ENCODE assay signal across 34 mouse cellular contexts in the genomic region with DNA sequence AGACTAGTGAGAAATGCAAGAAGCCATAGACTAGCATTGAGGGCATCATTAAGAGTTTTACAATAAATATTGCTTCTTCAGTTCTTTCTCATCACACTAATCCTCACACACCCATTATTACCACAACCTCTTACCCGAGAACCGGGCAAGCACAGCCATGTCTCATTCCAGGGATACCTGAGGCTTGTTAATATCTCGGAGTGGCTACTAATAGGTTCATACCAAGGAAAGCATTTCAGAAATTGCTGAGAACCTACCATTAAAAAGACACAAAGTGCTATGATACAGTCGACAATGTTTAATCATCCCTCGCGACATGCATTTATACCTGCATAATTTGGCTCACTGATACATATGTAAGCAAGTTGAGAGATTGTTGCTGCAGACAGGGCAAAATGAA. TPM values are rescaled to one million over a fixed set of nuclear protein-coding genes. Genes with fewer than 3 reads are reported as not detected.
"Had no signal": no experiment of that assay in that cellular context is flagged by ENCODE, and none has a peak within 500 bp of the region (broad histone marks: within the 10 kb centered on the region; RNA-seq: fewer than 3 reads in every experiment).

No protein-coding gene starts in this region.

- DNase-seq: heart, postnatal 10 days; heart, postnatal 36 days; heart, postnatal 4 days; kidney, adult 11 months; kidney, adult 18-20 months; kidney, adult 2 months; kidney, adult 8-10 months; kidney, adult 9 months; kidney, postnatal 10 days; kidney, postnatal 14 days; kidney, postnatal 25 days; kidney, postnatal 36 days; layer of hippocampus, adult 9-11 months; layer of hippocampus, postnatal 36 days had no signal

- H3K27ac ChIP-seq: heart, embryonic 10.5 days; heart, embryonic 13.5 days; heart, embryonic 15.5 days; hindbrain, embryonic 10.5 days; hindbrain, embryonic 12.5 days; hindbrain, embryonic 13.5 days; hindbrain, embryonic 14.5 days; hindbrain, embryonic 15.5 days; hindbrain, postnatal 0 days; intestine, embryonic 15.5 days; kidney, embryonic 15.5 days; kidney, postnatal 0 days; layer of hippocampus, adult 2 months had no signal

- H3K36me3 ChIP-seq: heart, embryonic 10.5 days; heart, embryonic 12.5 days; heart, embryonic 13.5 days; heart, embryonic 15.5 days; hindbrain, embryonic 10.5 days; hindbrain, embryonic 12.5 days; hindbrain, embryonic 13.5 days; hindbrain, embryonic 15.5 days; intestine, embryonic 15.5 days; kidney, embryonic 15.5 days had no signal

- ATAC-seq: hindbrain, embryonic 16.5 days; hindbrain, postnatal 0 days; inflammation-experienced regulatory T-cells, adult 6 months; intestine, embryonic 15.5 days; intestine, embryonic 16.5 days; intestine, postnatal 0 days had no signal

- H3K9me3 ChIP-seq: heart, embryonic 10.5 days; heart, embryonic 12.5 days; heart, embryonic 13.5 days; heart, embryonic 15.5 days; hindbrain, embryonic 10.5 days; hindbrain, embryonic 12.5 days; hindbrain, embryonic 13.5 days; hindbrain, embryonic 15.5 days; intestine, embryonic 15.5 days; kidney, embryonic 15.5 days had no signal

- H3K9ac ChIP-seq: heart, embryonic 12.5 days; heart, embryonic 13.5 days; heart, embryonic 15.5 days; hindbrain, embryonic 12.5 days; hindbrain, embryonic 13.5 days; hindbrain, embryonic 14.5 days; hindbrain, embryonic 15.5 days; intestine, embryonic 15.5 days; kidney, embryonic 15.5 days had no signal

- H3K4me3 ChIP-seq: heart, embryonic 10.5 days; heart, embryonic 12.5 days; heart, embryonic 13.5 days; heart, embryonic 15.5 days; hindbrain, embryonic 10.5 days; hindbrain, embryonic 12.5 days; hindbrain, embryonic 13.5 days; hindbrain, embryonic 15.5 days; intestine, embryonic 15.5 days; kidney, embryonic 15.5 days; layer of hippocampus, adult 2 months had no signal

- H3K4me2 ChIP-seq: heart, embryonic 11.5 days; heart, embryonic 12.5 days; heart, embryonic 13.5 days; heart, embryonic 15.5 days; hindbrain, embryonic 12.5 days; hindbrain, embryonic 13.5 days; hindbrain, embryonic 14.5 days; hindbrain, embryonic 15.5 days; intestine, embryonic 15.5 days; kidney, embryonic 15.5 days had no signal

- H3K27me3 ChIP-seq: heart, embryonic 12.5 days; heart, embryonic 13.5 days; heart, embryonic 15.5 days; hindbrain, embryonic 12.5 days; hindbrain, embryonic 13.5 days; hindbrain, embryonic 15.5 days; intestine, embryonic 15.5 days; kidney, embryonic 15.5 days had no signal

- H3K4me1 ChIP-seq: heart, embryonic 10.5 days; heart, embryonic 12.5 days; heart, embryonic 15.5 days; hindbrain, embryonic 13.5 days; hindbrain, embryonic 15.5 days; intestine, embryonic 15.5 days had no signal

RNA-seq across cellular contexts. Expression of gene Gsta3, which starts 5.0 kb away (rescaled TPM):
- total RNA-seq: hematopoietic stem cell, adult 5-6 weeks had no signal
